Mouse (Mus musculus) megakaryocyte progenitor cell, adult 5-6 weeks (primary cell): ENCODE data around the gene Cfap77. TPM values are rescaled to one million over a fixed set of nuclear protein-coding genes. Genes with fewer than 3 reads are reported as not detected.

Experiments
- ATAC-seq: replicated peaks from 2 replicates; pipeline ENCODE4 v1.8.0; 2016; ENCODE audit warnings: mild to moderate bottlenecking, moderate TSS enrichment, inconsistent platforms; ENCODE audit not compliant: poor library complexity
- total RNA-seq, 2 experiments: library from RNA; stranded (forward) in 1 of 2; stranded (reverse) in 1 of 2; fragments of 157-497, 149-512 nt in 1 of 2; fragments of 200-1000 nt in 1 of 2; gene quantifications; 2 replicates each; pipeline versions ENCODE4 v1.2.3 to v1.2.4; 2015 to 2017

Gene Cfap77
- total RNA-seq, 2 experiments from 2014 or later: 0.17 TPM; not detected in 1

GRCm38 (mm10) chr2:28909186-28909817 is 145.6 kb downstream of the Cfap77 start:
- no peak for ATAC-seq

- ATAC-seq: no peak
Measured at GRCm38 (mm10) chr2:28908389-28909153, 146.3 kb downstream of the Cfap77 start.

- no peak for ATAC-seq
Measured at GRCm38 (mm10) chr2:28907691-28908388, 147.0 kb downstream of the Cfap77 start.

- ATAC-seq: no peak
Measured at GRCm38 (mm10) chr2:28905561-28905960, 149.3 kb downstream of the Cfap77 start.

- no peak for ATAC-seq
Measured at GRCm38 (mm10) chr2:28904786-28905185, 150.1 kb downstream of the Cfap77 start.

GRCm38 (mm10) chr2:28903871-28904270 is 151.0 kb downstream of the Cfap77 start:
- no peak for ATAC-seq

GRCm38 (mm10) chr2:28902291-28902690 is 152.6 kb downstream of the Cfap77 start:
- no peak for ATAC-seq

GRCm38 (mm10) chr2:28897340-28897899 is 157.4 kb downstream of the Cfap77 start:
- no peak for ATAC-seq

- ATAC-seq: no peak
Measured at GRCm38 (mm10) chr2:28895876-28896275, 159.0 kb downstream of the Cfap77 start.

GRCm38 (mm10) chr2:28893526-28893925 is 161.3 kb downstream of the Cfap77 start:
- no peak for ATAC-seq

- ATAC-seq: no peak
Measured at GRCm38 (mm10) chr2:28892796-28893195, 162.1 kb downstream of the Cfap77 start.

GRCm38 (mm10) chr2:28884914-28885313 is 170.0 kb downstream of the Cfap77 start:
- no peak for ATAC-seq

GRCm38 (mm10) chr2:28882826-28883485 is 171.9 kb downstream of the Cfap77 start:
- no peak for ATAC-seq

GRCm38 (mm10) chr2:28882047-28882446 is 172.8 kb downstream of the Cfap77 start:
- ATAC-seq: no peak

- ATAC-seq: no peak
Measured at GRCm38 (mm10) chr2:28881275-28881674, 173.6 kb downstream of the Cfap77 start.

Other genes starting within 250 kb of the Cfap77 start
- 13.7 and 14.9 TPM in 2 replicates for gene Gtf3c4, start 214.7 kb downstream of the Cfap77 start, total RNA-seq (2015)
- gene Gtf3c4, start 214.7 kb downstream of the Cfap77 start, total RNA-seq (2017): 23.2 and 25.4 TPM in 2 replicates
- 9.7 and 10.6 TPM in 2 replicates for gene Ddx31, start 214.7 kb downstream of the Cfap77 start, total RNA-seq (2015)
- gene Ddx31, start 214.7 kb downstream of the Cfap77 start, total RNA-seq (2017): 15.2 and 17.0 TPM in 2 replicates
- not detected in 2 replicates for gene Barhl1, start 138.4 kb downstream of the Cfap77 start, total RNA-seq (2015)
- gene Barhl1, start 138.4 kb downstream of the Cfap77 start, total RNA-seq (2017): 0.24 TPM in 1 of 2 replicates, not detected in the other
- 13.0 and 14.9 TPM in 2 replicates for gene Ttf1, start 5.2 kb upstream of the Cfap77 start, total RNA-seq (2015)
- 17.8 and 18.9 TPM in 2 replicates for gene Ttf1, start 5.2 kb upstream of the Cfap77 start, total RNA-seq (2017)
- 40.2 and 42.6 TPM in 2 replicates for gene Setx, start 69.1 kb upstream of the Cfap77 start, total RNA-seq (2015)
- gene Setx, start 69.1 kb upstream of the Cfap77 start, total RNA-seq (2017): 75.1 and 91.8 TPM in 2 replicates
- gene Ntng2, start 197.9 kb upstream of the Cfap77 start, total RNA-seq (2015): 9.4 and 9.9 TPM in 2 replicates
- 1.5 and 1.8 TPM in 2 replicates for gene Ntng2, start 197.9 kb upstream of the Cfap77 start, total RNA-seq (2017)